Mouse (Mus musculus) liver, postnatal 0 days (tissue): ENCODE measurements at regions not wholly inside any gene's neighbourhood (a gene's known extent, or its start where the extent isn't known, plus 50 kb on each side); places are given as distances from the start of the nearest gene placed in this dataset.

ENCODE experiments used
- ATAC-seq: fragments of 200-750 bp; cut with Nextera tagmentation; 2 replicates; pipeline ENCODE4 v1.8.0; 2017; ENCODE audit warnings: mild to moderate bottlenecking, moderate library complexity
- DNase-seq: peaks from one replicate; pipeline ENCODE4 v3.0.0-alpha.2; 2016
- H3K27ac ChIP-seq: fragments of 300-500 bp; sonication (generic); 2 replicates; pipeline ENCODE4 v1.5.1; 2014; ENCODE audit warnings: antibody characterized with exemption, moderate library complexity, mild to moderate bottlenecking, low read depth
- H3K27me3 ChIP-seq: fragments of 300-500 bp; sonication (generic); 2 replicates; pipeline ENCODE4 v1.6.1; 2014; ENCODE audit warnings: low read length, control low read depth, mixed read lengths; ENCODE audit not compliant: insufficient read depth
- H3K36me3 ChIP-seq: fragments of 300-500 bp; sonication (generic); replicated peaks from 2 replicates; pipeline ENCODE4 v1.6.1; 2014; ENCODE audit warnings: mild to moderate bottlenecking, control low read depth, low read length, moderate library complexity, mixed read lengths; ENCODE audit not compliant: insufficient read depth
- H3K4me1 ChIP-seq: fragments of 300-500 bp; sonication (generic); 2 replicates; pipeline ENCODE4 v1.6.1; 2014; ENCODE audit warnings: antibody characterized with exemption, mild to moderate bottlenecking, control low read depth; ENCODE audit not compliant: insufficient read depth
- H3K4me2 ChIP-seq: fragments of 300-500 bp; sonication (generic); 2 replicates; pipeline ENCODE4 v1.6.1; 2014; ENCODE audit warnings: low read depth, mild to moderate bottlenecking, low read length, moderate library complexity, mixed read lengths
- H3K4me3 ChIP-seq: fragments of 300-500 bp; sonication (generic); 2 replicates; pipeline ENCODE4 v1.5.1; 2014; ENCODE audit warnings: low read depth, low read length
- H3K9ac ChIP-seq: fragments of 300-500 bp; sonication (generic); replicated peaks from 2 replicates; pipeline ENCODE4 v1.6.1; 2014; ENCODE audit warnings: mild to moderate bottlenecking, moderate library complexity
- H3K9me3 ChIP-seq: fragments of 300-500 bp; sonication (generic); 2 replicates; pipeline ENCODE4 v1.6.1; 2016; ENCODE audit warnings: mild to moderate bottlenecking, control low read depth, low read length, mixed read lengths
- CTCF ChIP-seq: sonication (generic); IDR thresholded peaks from 2 replicates; pipeline ENCODE4 v1.5.1; 2016; ENCODE audit warnings: antibody characterized with exemption, low read depth
- EP300 ChIP-seq: IDR thresholded peaks from 2 replicates; pipeline ENCODE4 v1.6.1; 2016; ENCODE audit warnings: antibody characterized with exemption, low read depth, mild to moderate bottlenecking
- WGBS: fragments of 180-500 bp; shearing (Covaris S2); extraction: QIAGEN DNeasy Blood & Tissue Kit; methylation state at CpG from one replicate; pipeline ENCODE4 v1.1.7; 2014; ENCODE audit not compliant: insufficient replicate concordance; 5-methylcytosine and 5-hydroxymethylcytosine counted together

DNA sequence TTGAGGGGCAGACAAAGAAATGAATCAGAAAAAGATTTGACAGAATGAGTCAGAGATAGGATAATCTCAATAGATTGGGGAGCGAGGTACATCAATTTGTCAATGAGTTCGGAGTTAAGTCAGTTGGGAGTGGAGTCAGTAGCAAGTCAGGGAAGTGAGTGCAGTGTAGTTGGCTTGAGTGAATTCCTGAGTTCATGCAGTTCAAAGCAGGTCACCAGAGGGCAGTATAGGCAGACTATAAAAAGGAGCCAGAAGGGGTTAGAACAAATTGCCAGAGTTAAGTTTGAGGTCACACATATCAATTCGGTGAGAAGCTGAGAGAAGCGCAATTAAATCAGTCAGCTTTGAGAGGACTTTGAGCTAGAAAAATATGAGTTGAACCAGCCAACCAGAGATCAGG is 1317.7 kb upstream of the Cdh8 start:
- no peaks in the 10 kb centered on the region for H3K9me3 ChIP-seq
- no peaks in the 10 kb centered on the region for H3K4me1 ChIP-seq
- WGBS, result 69% methylated on average over 4 of the region's 4 CpGs
- no peaks in the 10 kb centered on the region for H3K27me3 ChIP-seq
- no peak for ATAC-seq
- no peak overlapping the region for H3K4me2 ChIP-seq
- H3K4me3 ChIP-seq, result no peak overlapping the region
- H3K36me3 ChIP-seq, result no peaks in the 10 kb centered on the region
- TF ChIP-seq CTCF, result no peak
- no peak for TF ChIP-seq EP300
- no peak for DNase-seq
- no peak overlapping the region for H3K27ac ChIP-seq
- no peak overlapping the region for H3K9ac ChIP-seq

DNA sequence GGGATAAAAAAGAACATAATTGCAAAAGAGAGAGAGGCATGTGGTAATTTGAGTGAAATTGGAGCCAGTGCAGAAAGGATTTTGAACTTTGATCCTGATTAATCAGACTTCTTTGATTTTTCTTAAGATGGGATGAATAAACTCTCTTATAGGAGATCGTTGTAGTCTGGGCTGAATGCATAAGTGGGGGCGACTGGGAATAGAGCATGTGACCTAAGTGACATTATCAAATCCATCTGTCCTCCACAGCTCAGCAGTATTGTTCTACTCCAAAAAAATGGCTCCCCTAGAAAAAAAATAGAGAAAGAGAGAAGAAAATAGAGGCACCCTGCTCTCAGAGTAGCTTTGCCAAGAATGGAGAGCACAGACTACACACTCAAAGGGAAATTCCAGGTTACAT is 1286.1 kb upstream of the Cdh8 start:
- no peak for DNase-seq
- no peak overlapping the region for H3K9ac ChIP-seq
- H3K36me3 ChIP-seq, result no peaks in the 10 kb centered on the region
- TF ChIP-seq EP300 (no peak), CTCF (no peak)
- no peaks in the 10 kb centered on the region for H3K9me3 ChIP-seq
- ATAC-seq, result no peak
- no peaks in the 10 kb centered on the region for H3K4me1 ChIP-seq
- WGBS, result 71% methylated on average over 2 of the region's 2 CpGs
- H3K27ac ChIP-seq, result no peak overlapping the region
- H3K4me2 ChIP-seq, result no peak overlapping the region
- H3K27me3 ChIP-seq, result no peaks in the 10 kb centered on the region
- no peak overlapping the region for H3K4me3 ChIP-seq

DNA sequence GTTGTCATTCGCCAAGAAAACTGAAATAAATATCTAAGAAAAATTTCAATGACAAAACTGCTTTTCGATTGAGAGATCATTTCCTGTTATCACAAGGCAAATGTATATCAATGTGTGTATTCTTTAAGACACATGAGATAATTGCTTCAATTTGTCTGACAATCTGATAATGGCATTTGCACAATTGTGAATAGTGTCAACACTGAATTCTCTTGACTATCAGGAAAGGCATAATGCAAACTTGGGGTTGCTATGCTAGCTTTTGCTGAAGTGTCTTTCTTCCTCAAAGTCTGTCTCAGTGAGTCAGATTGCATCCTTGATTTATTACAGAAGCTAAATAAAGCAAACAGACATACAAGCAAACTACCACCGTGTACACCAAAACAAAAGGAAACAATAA is 1278.8 kb upstream of the Cdh8 start:
- H3K27me3 ChIP-seq, result no peaks in the 10 kb centered on the region
- 60% methylated on average over 3 of the region's 3 CpGs for WGBS

DNA sequence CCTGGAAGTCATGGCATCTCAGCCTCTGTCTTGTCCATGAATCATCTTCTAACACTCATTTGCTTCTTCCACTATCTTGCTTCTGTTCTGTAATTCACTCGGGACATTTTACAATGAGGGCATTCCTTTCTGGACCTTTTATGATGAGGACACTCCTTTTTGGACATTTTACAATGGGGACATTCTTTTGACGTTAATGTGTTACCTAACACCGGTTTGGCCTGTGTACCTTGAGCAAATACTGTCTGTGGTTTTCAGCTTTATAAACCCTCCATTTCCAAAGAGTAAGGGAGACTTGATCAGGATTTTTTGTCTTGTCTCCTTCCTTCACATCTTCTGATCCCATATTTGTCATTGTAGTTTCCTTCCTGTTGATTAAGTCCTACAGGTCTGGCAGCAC is 1262.3 kb upstream of the Cdh8 start:
- Histone ChIP-seq H3K4me3 (no peak overlapping the region), H3K9me3 (no peaks in the 10 kb centered on the region), H3K4me1 (no peaks in the 10 kb centered on the region), H3K36me3 (no peaks in the 10 kb centered on the region), H3K27ac (no peak overlapping the region), H3K27me3 (no peaks in the 10 kb centered on the region), H3K9ac (no peak overlapping the region), H3K4me2 (no peak overlapping the region)
- WGBS, result 59% methylated on average over 3 of the region's 3 CpGs
- ATAC-seq, result no peak
- DNase-seq, result no peak
- TF ChIP-seq EP300 (no peak), CTCF (no peak)

More for the DNA sequence above, 1278.8 kb upstream of the Cdh8 start:
- ATAC-seq, result no peak
- H3K4me2 ChIP-seq, result no peak overlapping the region
- TF ChIP-seq EP300, result no peak
- no peak for TF ChIP-seq CTCF
- no peak overlapping the region for H3K27ac ChIP-seq
- no peak overlapping the region for H3K9ac ChIP-seq
- no peak for DNase-seq
- H3K9me3 ChIP-seq, result no peaks in the 10 kb centered on the region
- no peaks in the 10 kb centered on the region for H3K36me3 ChIP-seq
- H3K4me1 ChIP-seq, result no peaks in the 10 kb centered on the region
- no peak overlapping the region for H3K4me3 ChIP-seq
